Mouse (Mus musculus) gastrocnemius, postnatal 25 days (tissue): ENCODE results near the gene Gnpat. TPM values are rescaled to one million over a fixed set of nuclear protein-coding genes. Genes with fewer than 3 reads are reported as not detected.

Experiments
- total RNA-seq, 2 experiments: library from RNA; stranded (reverse); gene quantifications; 1 replicate in 1 of 2; 2 replicates in 1 of 2; pipeline ENCODE4 v1.2.3; 2021

Gnpat gene
- total RNA-seq, 2 experiments from 2014 or later: 125 to 145 TPM

Other genes starting within 250 kb of the Gnpat start
- gene 2310022B05Rik, start 199.7 kb upstream of the Gnpat start, total RNA-seq: 10 to 100 TPM; 13.7 to 14.0 TPM
- gene Ttc13, start 141.1 kb upstream of the Gnpat start, total RNA-seq: 10 to 100 TPM; 18.6 to 20.8 TPM
- gene Arv1, start 140.9 kb upstream of the Gnpat start, total RNA-seq: 1 to 10 TPM; 3.2 to 3.7 TPM
- gene Fam89a, start 111.2 kb upstream of the Gnpat start, total RNA-seq: under 1 TPM; 0.40 to 0.74 TPM
- gene Trim67, start 69.9 kb upstream of the Gnpat start, total RNA-seq: under 1 TPM; 0.13 to 0.21 TPM
- 10 to 100 TPM; 24.5 to 25.4 TPM for gene 2810004N23Rik, start 87 bp downstream of the Gnpat start, total RNA-seq
- 1 to 10 TPM; 6.2 to 7.3 TPM for gene Exoc8, start 34.7 kb downstream of the Gnpat start, total RNA-seq
- 1 to 10 TPM; 4.8 to 5.3 TPM for gene Sprtn, start 34.9 kb downstream of the Gnpat start, total RNA-seq
- 100 to 1,000 TPM; 101 to 138 TPM for gene Egln1, start 86.3 kb downstream of the Gnpat start, total RNA-seq
- 10 to 100 TPM; 52.2 to 67.2 TPM for gene Tsnax, start 150.0 kb downstream of the Gnpat start, total RNA-seq
- 1 to 10 TPM in 1 of 2 experiments, under 1 TPM in 1; 0.61 to 1.0 TPM for gene Disc1, start 191.2 kb downstream of the Gnpat start, total RNA-seq